Comparison of ENCODE assay signal across 11 mouse cellular contexts in genomic region chr4:119968887-119969286, GRCm38 (mm10).
"Had no signal": no experiment of that assay in that cellular context is flagged by ENCODE, and none has a peak within 500 bp of the region (broad histone marks: within the 10 kb centered on the region; RNA-seq: fewer than 3 reads in every experiment).

No protein-coding gene starts in this region.

- H3K9me3 ChIP-seq: limb, embryonic 15.5 days; liver, embryonic 12.5 days; midbrain, embryonic 10.5 days; neural tube, embryonic 15.5 days had no signal

- DNase-seq: lung, embryonic 14.5 days; lung, postnatal 10 days; lung, postnatal 4 days; thymus, postnatal 4 days had no signal

- H3K4me3 ChIP-seq: limb, embryonic 15.5 days; liver, embryonic 12.5 days; midbrain, embryonic 10.5 days; myocyte; neural tube, embryonic 15.5 days had no signal

- ATAC-seq: liver, embryonic 12.5 days had no signal

- H3K4me2 ChIP-seq: limb, embryonic 15.5 days; liver, embryonic 12.5 days; lung, embryonic 14.5 days; neural tube, embryonic 15.5 days had no signal

- H3K36me3 ChIP-seq: limb, embryonic 15.5 days; liver, embryonic 12.5 days; midbrain, embryonic 10.5 days; neural tube, embryonic 15.5 days had no signal

- H3K9ac ChIP-seq: limb, embryonic 15.5 days; liver, embryonic 12.5 days; lung, embryonic 14.5 days; neural tube, embryonic 15.5 days had no signal

- H3K27ac ChIP-seq: kidney, postnatal 0 days; limb, embryonic 15.5 days; liver, embryonic 12.5 days; midbrain, embryonic 10.5 days; stomach, postnatal 0 days had no signal

- H3K27me3 ChIP-seq: neural tube, embryonic 15.5 days had no signal
